Mouse (Mus musculus) stomach, postnatal 0 days (tissue): ENCODE measurements around the gene Stom. TPM values are rescaled to one million over a fixed set of nuclear protein-coding genes. Genes with fewer than 3 reads are reported as not detected.

Source experiments
- ATAC-seq: fragments of 200-750 bp; cut with Nextera tagmentation; 2 replicates; pipeline ENCODE4 v1.8.0; 2017; ENCODE audit not compliant: low FRiP score, low TSS enrichment
- DNase-seq: peaks from one replicate; pipeline ENCODE4 v3.0.0-alpha.2; 2016; ENCODE audit warnings: low spot score
- H3K27ac ChIP-seq: fragments of 300-500 bp; sonication (generic); replicated peaks from 2 replicates; pipeline ENCODE4 v1.5.1; 2014; ENCODE audit warnings: mild to moderate bottlenecking, control low read depth
- H3K27me3 ChIP-seq: fragments of 300-500 bp; sonication (generic); 2 replicates; pipeline ENCODE4 v1.6.1; 2014; ENCODE audit warnings: low read length; ENCODE audit not compliant: control insufficient read depth, insufficient read depth
- H3K36me3 ChIP-seq: fragments of 300-500 bp; sonication (generic); 2 replicates; pipeline ENCODE4 v1.6.1; 2014; ENCODE audit warnings: low read length, mixed read lengths; ENCODE audit not compliant: control insufficient read depth, insufficient read depth
- H3K4me1 ChIP-seq: fragments of 300-500 bp; sonication (generic); replicated peaks from 2 replicates; pipeline ENCODE4 v1.6.1; 2014; ENCODE audit warnings: antibody characterized with exemption; ENCODE audit not compliant: control insufficient read depth, insufficient read depth
- H3K4me2 ChIP-seq: fragments of 300-500 bp; sonication (generic); replicated peaks from 2 replicates; pipeline ENCODE4 v1.6.1; 2014; ENCODE audit warnings: low read depth, mild to moderate bottlenecking, control low read depth, moderate library complexity
- H3K4me3 ChIP-seq: fragments of 300-500 bp; sonication (generic); 2 replicates; pipeline ENCODE4 v1.5.1; 2014; ENCODE audit warnings: low read depth, low read length, control low read depth
- H3K9ac ChIP-seq: fragments of 300-500 bp; sonication (generic); 2 replicates; pipeline ENCODE4 v1.6.1; 2014; ENCODE audit warnings: mild to moderate bottlenecking, low read length, control low read depth, mixed read lengths
- H3K9me3 ChIP-seq: fragments of 300-500 bp; sonication (generic); 2 replicates; pipeline ENCODE4 v1.6.1; 2016; ENCODE audit warnings: low read length; ENCODE audit not compliant: control insufficient read depth
- CTCF ChIP-seq: IDR thresholded peaks from 2 replicates; pipeline ENCODE4 v1.5.1; 2016; ENCODE audit warnings: antibody characterized with exemption, low read depth, mild to moderate bottlenecking, moderate library complexity
- EP300 ChIP-seq: optimal IDR thresholded peaks from 2 replicates; pipeline ENCODE3; 2016; ENCODE audit warnings: antibody characterized with exemption
- WGBS: fragments of 180-500 bp; shearing (Covaris S2); extraction: QIAGEN DNeasy Blood & Tissue Kit; methylation state at CpG from one replicate; pipeline ENCODE4 v1.1.7; 2014; 5-methylcytosine and 5-hydroxymethylcytosine counted together
- polyA plus RNA-seq: library from polyadenylated mRNA; unstranded; fragments of >200 nt; fragmentation: Nextera tagmentation; extraction: Ambion mirVana; gene quantifications from 2 replicates; pipeline ENCODE4 v1.2.1, GENCODE M21; 2015

Gene Stom
- polyA plus RNA-seq, 1 experiment from 2014 or later, result 53.5 TPM

DNA sequence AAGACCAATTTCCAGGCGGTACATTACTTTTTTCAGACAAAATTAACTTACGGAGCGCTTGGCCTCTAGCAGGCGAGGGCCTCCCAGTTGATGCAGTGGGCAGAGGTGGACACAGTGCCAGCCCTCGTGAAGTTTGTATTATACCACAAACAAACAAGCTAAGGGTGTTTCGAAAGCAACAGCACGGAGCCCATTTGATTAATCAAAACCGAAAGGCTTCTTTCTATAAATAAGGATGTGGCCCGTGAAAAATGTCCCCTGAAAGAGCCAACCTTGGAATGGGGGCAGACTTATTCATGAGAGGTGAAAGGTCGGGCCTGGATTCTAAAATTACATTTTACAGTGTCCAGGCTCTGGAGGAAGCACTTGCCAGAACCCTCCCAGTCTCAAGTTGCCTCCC lies 643 bp upstream of the Stom start:
- H3K4me3 ChIP-seq, result peak overlapping the region; percentile 74
- ATAC-seq (no peak), DNase-seq (no peak)
- peak overlapping the region; percentile 96 for H3K4me2 ChIP-seq
- no peaks in the 10 kb centered on the region for H3K36me3 ChIP-seq
- H3K27me3 ChIP-seq, result no peaks in the 10 kb centered on the region
- no peak for TF ChIP-seq EP300
- no peak for TF ChIP-seq CTCF
- H3K27ac ChIP-seq, result peak overlapping the region; percentile 82
- H3K9me3 ChIP-seq, result no peaks in the 10 kb centered on the region
- 47% methylated on average over 10 of the region's 10 CpGs for WGBS
- 0 out of 2 replicates have a peak, but pooled peaks cover 3% of the 10 kb centered on the region for H3K4me1 ChIP-seq
- peak overlapping the region; percentile 41; the same call in 1 of the 2 replicates for H3K9ac ChIP-seq

- Histone ChIP-seq H3K4me2 (peak overlapping the region; percentile 96), H3K9ac (peak overlapping the region; percentile 87; the same call in 1 of the 2 replicates), H3K4me3 (peak overlapping the region; percentile 74), H3K4me1 (0 out of 2 replicates have a peak, but pooled peaks cover 3% of the 10 kb centered on the region), H3K9me3 (no peaks in the 10 kb centered on the region), H3K27ac (peak overlapping the region; percentile 97; the same call in 1 of the 2 replicates), H3K36me3 (no peaks in the 10 kb centered on the region), H3K27me3 (no peaks in the 10 kb centered on the region)
- TF ChIP-seq EP300 (no peak), CTCF (no peak)
- DNase-seq (no peak), ATAC-seq (no peak)
- WGBS, result 15% methylated on average over 7 of the region's 7 CpGs
Measured at GRCm38 (mm10) chr2:35335620-35336019, 1.2 kb downstream of the Stom start.

- Histone ChIP-seq H3K4me3 (no peak overlapping the region), H3K4me2 (no peak overlapping the region), H3K36me3 (no peaks in the 10 kb centered on the region), H3K9ac (no peak overlapping the region), H3K9me3 (no peaks in the 10 kb centered on the region), H3K4me1 (0 out of 2 replicates have a peak, but pooled peaks cover 3% of the 10 kb centered on the region), H3K27ac (no peak overlapping the region), H3K27me3 (no peaks in the 10 kb centered on the region)
- ATAC-seq (no peak), DNase-seq (no peak)
- no peak for TF ChIP-seq CTCF
- no peak for TF ChIP-seq EP300
Measured at GRCm38 (mm10) chr2:35333670-35334069, 3.1 kb downstream of the Stom start.

DNA sequence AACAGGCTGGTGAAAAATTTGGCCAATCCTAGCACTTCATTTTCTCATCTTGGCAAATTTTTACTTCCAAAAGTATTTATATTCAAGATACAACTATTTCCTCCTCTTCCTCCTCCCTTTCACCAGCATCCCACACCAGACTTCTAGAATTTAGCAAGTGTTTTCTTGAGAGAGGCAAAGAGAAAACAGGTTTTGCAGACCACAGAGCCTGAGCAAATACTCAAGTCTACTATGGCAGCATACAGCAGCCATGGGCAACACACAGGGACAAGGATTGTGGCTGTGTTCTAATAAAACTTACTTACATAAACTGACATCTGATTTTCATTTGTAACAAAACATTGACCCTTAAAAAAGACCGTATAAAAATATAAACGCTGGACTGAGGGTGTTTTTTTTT lies 5.6 kb downstream of the Stom start:
- DNase-seq (no peak), ATAC-seq (no peak)
- Histone ChIP-seq H3K9ac (no peak overlapping the region), H3K9me3 (no peaks in the 10 kb centered on the region), H3K27me3 (no peaks in the 10 kb centered on the region), H3K4me3 (no peak overlapping the region), H3K27ac (no peak overlapping the region), H3K36me3 (no peaks in the 10 kb centered on the region), H3K4me1 (no peaks in the 10 kb centered on the region; the same call in 1 of the 2 replicates), H3K4me2 (no peak overlapping the region)
- TF ChIP-seq CTCF (no peak), EP300 (no peak)
- 62% methylated on average over 2 of the region's 2 CpGs for WGBS

- Histone ChIP-seq H3K27me3 (no peaks in the 10 kb centered on the region; the same call in 1 of the 2 replicates), H3K4me3 (no peak overlapping the region), H3K4me1 (no peaks in the 10 kb centered on the region; the same call in 1 of the 2 replicates), H3K36me3 (no peaks in the 10 kb centered on the region), H3K9ac (no peak overlapping the region), H3K9me3 (no peaks in the 10 kb centered on the region), H3K4me2 (no peak overlapping the region), H3K27ac (no peak overlapping the region)
- WGBS, result 86% methylated on average over 2 of the region's 2 CpGs
- no peak for TF ChIP-seq CTCF
- no peak for TF ChIP-seq EP300
- DNase-seq, result no peak
- ATAC-seq, result no peak
Measured at GRCm38 (mm10) chr2:35329061-35329460, 7.7 kb downstream of the Stom start.

- 32% methylated on average over 11 of the region's 11 CpGs for WGBS
Measured at GRCm38 (mm10) chr2:35328064-35328792, 8.5 kb downstream of the Stom start.

More at GRCm38 (mm10) chr2:35328064-35328792, 8.5 kb downstream of the Stom start:
- TF ChIP-seq CTCF (no peak), EP300 (no peak)
- Histone ChIP-seq H3K36me3 (peaks cover 6% of the 10 kb centered on the region; the same call in 1 of the 2 replicates), H3K27ac (no peak overlapping the region), H3K27me3 (no peaks in the 10 kb centered on the region; the same call in 1 of the 2 replicates), H3K4me3 (no peak overlapping the region), H3K9me3 (no peaks in the 10 kb centered on the region), H3K4me1 (no peaks in the 10 kb centered on the region; the same call in 1 of the 2 replicates), H3K4me2 (no peak overlapping the region), H3K9ac (no peak overlapping the region)
- ATAC-seq (no peak), DNase-seq (no peak)
